ENCODE assay signal across 8 mouse cellular contexts in the genomic region with DNA sequence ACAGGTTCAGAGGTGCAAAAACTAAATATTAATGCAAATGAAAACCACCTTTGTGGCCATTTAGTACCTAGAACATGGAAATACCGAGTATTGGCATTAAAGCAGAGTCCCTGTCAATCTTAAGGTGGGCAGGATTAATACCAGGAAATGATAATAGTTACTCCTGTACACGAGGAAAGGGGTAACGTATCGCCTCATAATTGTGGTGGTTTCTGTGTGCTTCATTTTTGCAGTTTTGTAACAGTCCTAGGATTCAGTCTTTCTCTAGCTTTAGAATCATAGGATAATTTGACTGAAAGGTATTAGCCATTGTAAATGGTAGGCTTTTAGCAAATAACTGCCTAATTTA. TPM values are rescaled to one million over a fixed set of nuclear protein-coding genes. Genes with fewer than 3 reads are reported as not detected.
A peak's percentile ranks its signal among the peaks of the same experiment; 100 is the strongest.
DNase-seq lines count a peak whose midpoint lies in the region; ATAC-seq and TF ChIP-seq lines count a peak whose summit lies in the region.

No protein-coding gene starts in this region.

- intact Hi-C loops in gastrocnemius, adult 2 months (cut with DNase I), result loop anchor here (2.0 to 5.0 kb wide), 5 partner anchors 106 to 321 kb away; a partner anchor contains a TSS
- intact Hi-C loops in gastrocnemius, postnatal 14 days (cut with DNase I; ENCODE audit: low total_unique reads), result loop anchor here (5.0 to 10.0 kb wide), 2 partner anchors 136 to 283 kb away; no protein-coding TSS in a partner anchor

- peak overlapping the region; percentile 95 for H3K4me3 ChIP-seq in gastrocnemius, adult 2 months
- peak overlapping the region; percentile 97 for H3K4me3 ChIP-seq in forebrain, embryonic 12.5 days (replicated peaks)
- H3K4me3 ChIP-seq in liver, embryonic 12.5 days, result peak overlapping the region; percentile 92

- no peaks in the 10 kb centered on the region for H3K9me3 ChIP-seq in forebrain, embryonic 12.5 days
- no peaks in the 10 kb centered on the region for H3K9me3 ChIP-seq in liver, embryonic 12.5 days (replicated peaks)

- peak overlapping the region; percentile 97 for H3K4me2 ChIP-seq in forebrain, embryonic 12.5 days
- H3K4me2 ChIP-seq in liver, embryonic 12.5 days, result peak overlapping the region; percentile 95

- ATAC-seq in forebrain, embryonic 12.5 days (ENCODE audit: low FRiP score), result no peak
- ATAC-seq in liver, embryonic 12.5 days, result no peak

- no peak for DNase-seq in gastrocnemius, adult 2 months
- DNase-seq in gastrocnemius, postnatal 14 days, result no peak
- peak; percentile 52 for DNase-seq in 416B (ENCODE audit: low read depth)
- DNase-seq in adrenal gland, adult 18-20 months (ENCODE audit: low spot score in 2 of 2), result no peak
- no peak for DNase-seq in kidney, postnatal 14 days
- no peak for DNase-seq in adrenal gland, postnatal 25 days

- WGBS in forebrain, embryonic 12.5 days, result 46% methylated on average over 4 of the region's 4 CpGs
- 12% methylated on average over 4 of the region's 4 CpGs for WGBS in liver, embryonic 12.5 days (ENCODE audit: insufficient replicate concordance)

- TF ChIP-seq CTCF in gastrocnemius, adult 2 months (IDR thresholded peaks at IDR 0.05), result no peak

- H3K36me3 ChIP-seq in forebrain, embryonic 12.5 days (replicated peaks), result peaks cover 38% of the 10 kb centered on the region
- peaks cover 41% of the 10 kb centered on the region for H3K36me3 ChIP-seq in liver, embryonic 12.5 days

- H3K27me3 ChIP-seq in forebrain, embryonic 12.5 days, result peaks cover 5% of the 10 kb centered on the region; the same call in 1 of the 2 replicates
- H3K27me3 ChIP-seq in liver, embryonic 12.5 days (replicated peaks), result no peaks in the 10 kb centered on the region; the same call in 1 of the 2 replicates

- peak overlapping the region; percentile 99 for H3K27ac ChIP-seq in gastrocnemius, adult 2 months
- no peak overlapping the region for H3K27ac ChIP-seq in forebrain, embryonic 12.5 days
- H3K27ac ChIP-seq in liver, embryonic 12.5 days, result peak overlapping the region; percentile 90

- peak overlapping the region; percentile 96 for H3K9ac ChIP-seq in forebrain, embryonic 12.5 days
- peak overlapping the region; percentile 84 for H3K9ac ChIP-seq in liver, embryonic 12.5 days

- peaks cover 33% of the 10 kb centered on the region for H3K4me1 ChIP-seq in forebrain, embryonic 12.5 days
- peaks cover 41% of the 10 kb centered on the region for H3K4me1 ChIP-seq in liver, embryonic 12.5 days

RNA-seq across cellular contexts. Expression of a gene that starts 2.1 kb away (rescaled TPM):
- total RNA-seq in gastrocnemius, adult 2 months (2021), result 100 to 1,000 TPM; 513 to 579 TPM
- total RNA-seq in gastrocnemius, postnatal 14 days (2021), result 100 to 1,000 TPM; 380 to 427 TPM
- 1,646 and 1,801 TPM in 2 replicates for polyA plus RNA-seq in forebrain, embryonic 12.5 days (2016; fragmentation: Nextera tagmentation; extraction: Ambion mirVana)
- polyA plus RNA-seq in liver, embryonic 12.5 days (2016; fragmentation: Nextera tagmentation; extraction: Ambion mirVana), result 739 and 779 TPM in 2 replicates
- 100 to 1,000 TPM; 397 to 428 TPM for total RNA-seq in adrenal gland, adult 18-20 months (2021)
- 302 and 339 TPM in 2 replicates for total RNA-seq in adrenal gland, postnatal 25 days (2021)

RNA-seq across cellular contexts. Expression of a gene that starts 41.9 kb away (rescaled TPM):
- total RNA-seq in gastrocnemius, adult 2 months (2021), result 1 to 10 TPM; 7.8 to 9.1 TPM
- 1 to 10 TPM; 7.7 to 9.7 TPM for total RNA-seq in gastrocnemius, postnatal 14 days (2021)
- 14.9 and 16.8 TPM in 2 replicates for polyA plus RNA-seq in forebrain, embryonic 12.5 days (2016; fragmentation: Nextera tagmentation; extraction: Ambion mirVana)
- 6.9 and 8.6 TPM in 2 replicates for polyA plus RNA-seq in liver, embryonic 12.5 days (2016; fragmentation: Nextera tagmentation; extraction: Ambion mirVana)
- total RNA-seq in adrenal gland, adult 18-20 months (2021), result 10 to 100 TPM in 1 of 2 experiments, 1 to 10 TPM in 1; 8.9 to 14.8 TPM
- total RNA-seq in adrenal gland, postnatal 25 days (2021), result 15.7 and 24.2 TPM in 2 replicates
